Mouse (Mus musculus): Measurements from ENCODE around the gene 1810010H24Rik. TPM values are rescaled to one million over a fixed set of nuclear protein-coding genes. Genes with fewer than 3 reads are reported as not detected.

Gene 1810010H24Rik
- polyA plus RNA-seq, 1 experiment from 2014 or later = 5.6 TPM

- H3K4me2 ChIP-seq (replicated peaks) = peak overlapping the region; percentile 74
- peak overlapping the region; percentile 74 for H3K27ac ChIP-seq
- peak overlapping the region; percentile 63 for H3K4me3 ChIP-seq (replicated peaks)
- 68% methylated on average over 6 of the region's 6 CpGs for WGBS
- ATAC-seq = no peak
- H3K4me1 ChIP-seq (replicated peaks) = peaks cover 51% of the 10 kb centered on the region
- no peaks in the 10 kb centered on the region for H3K36me3 ChIP-seq
- peak overlapping the region; percentile 75 for H3K9ac ChIP-seq (replicated peaks)
- H3K27me3 ChIP-seq = no peaks in the 10 kb centered on the region
- no peaks in the 10 kb centered on the region for H3K9me3 ChIP-seq
These were observed 3.3 kb downstream of the 1810010H24Rik start for GRCm38 (mm10) chr11:107028754-107029153.

- H3K4me1 ChIP-seq (replicated peaks) = peaks cover 48% of the 10 kb centered on the region
- H3K4me3 ChIP-seq (replicated peaks) = no peak overlapping the region
- WGBS = 59% methylated on average over 19 of the region's 19 CpGs
- H3K27ac ChIP-seq = no peak overlapping the region
- no peak overlapping the region for H3K9ac ChIP-seq (replicated peaks)
- H3K36me3 ChIP-seq = no peaks in the 10 kb centered on the region
- H3K9me3 ChIP-seq = no peaks in the 10 kb centered on the region
- ATAC-seq = no peak
- H3K27me3 ChIP-seq = no peaks in the 10 kb centered on the region
- H3K4me2 ChIP-seq (replicated peaks) = no peak overlapping the region
These were observed 4.1 kb downstream of the 1810010H24Rik start for GRCm38 (mm10) chr11:107029536-107029935.

DNA sequence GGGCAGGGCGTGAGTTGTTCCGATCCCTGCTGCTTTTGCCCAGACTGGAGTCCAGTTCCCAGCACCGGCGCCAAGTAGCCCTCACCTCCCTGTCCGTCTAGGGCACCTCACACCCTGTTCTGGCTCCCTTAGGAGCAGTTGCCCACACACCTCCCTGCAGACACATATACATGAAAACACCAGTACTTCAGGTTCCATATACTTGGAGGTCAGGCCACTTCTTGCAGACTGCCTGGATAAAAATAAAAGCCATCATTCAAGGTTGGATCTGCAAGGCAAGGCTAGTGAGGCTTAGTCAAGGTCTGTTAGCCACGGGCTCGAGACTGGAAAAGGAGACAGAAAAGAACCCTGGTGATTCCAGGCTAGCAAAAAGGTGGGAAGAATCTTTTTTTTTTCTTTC is 6.2 kb downstream of the 1810010H24Rik start:
- H3K4me3 ChIP-seq (replicated peaks) = no peak overlapping the region
- no peaks in the 10 kb centered on the region for H3K27me3 ChIP-seq
- no peak overlapping the region for H3K4me2 ChIP-seq (replicated peaks)
- no peak overlapping the region for H3K27ac ChIP-seq
- ATAC-seq = no peak
- WGBS = 12% methylated on average over 7 of the region's 7 CpGs
- peaks cover 11% of the 10 kb centered on the region for H3K36me3 ChIP-seq
- H3K9ac ChIP-seq (replicated peaks) = no peak overlapping the region
- H3K4me1 ChIP-seq (replicated peaks) = peaks cover 27% of the 10 kb centered on the region
- no peaks in the 10 kb centered on the region for H3K9me3 ChIP-seq

- 91% methylated on average over 10 of the region's 10 CpGs for WGBS
- no peak overlapping the region for H3K27ac ChIP-seq
- peaks cover 12% of the 10 kb centered on the region; the same call in 1 of the 2 replicates for H3K4me1 ChIP-seq (replicated peaks)
- no peak overlapping the region for H3K4me2 ChIP-seq (replicated peaks)
- no peak overlapping the region for H3K4me3 ChIP-seq (replicated peaks)
- no peak for ATAC-seq
- H3K9me3 ChIP-seq = no peaks in the 10 kb centered on the region
- peaks cover 38% of the 10 kb centered on the region for H3K36me3 ChIP-seq
- no peak overlapping the region for H3K9ac ChIP-seq (replicated peaks)
- H3K27me3 ChIP-seq = no peaks in the 10 kb centered on the region
These were observed 8.8 kb downstream of the 1810010H24Rik start for GRCm38 (mm10) chr11:107034085-107034810.

- no peak overlapping the region for H3K9ac ChIP-seq (replicated peaks)
- no peaks in the 10 kb centered on the region for H3K27me3 ChIP-seq
- H3K27ac ChIP-seq = no peak overlapping the region
- WGBS = 96% methylated on average over 5 of the region's 5 CpGs
- H3K4me1 ChIP-seq (replicated peaks) = no peaks in the 10 kb centered on the region
- peaks cover 75% of the 10 kb centered on the region for H3K36me3 ChIP-seq
- no peak overlapping the region for H3K4me3 ChIP-seq (replicated peaks)
- H3K4me2 ChIP-seq (replicated peaks) = no peak overlapping the region
- H3K9me3 ChIP-seq = no peaks in the 10 kb centered on the region
- no peak for ATAC-seq
These were observed 13.9 kb downstream of the 1810010H24Rik start for GRCm38 (mm10) chr11:107039417-107039816.

GRCm38 (mm10) chr11:107041396-107041795 is 15.9 kb downstream of the 1810010H24Rik start:
- no peak overlapping the region for H3K9ac ChIP-seq (replicated peaks)
- H3K4me1 ChIP-seq (replicated peaks) = no peaks in the 10 kb centered on the region
- peaks cover 77% of the 10 kb centered on the region for H3K36me3 ChIP-seq
- no peak for ATAC-seq
- no peak overlapping the region for H3K4me2 ChIP-seq (replicated peaks)
- H3K9me3 ChIP-seq = no peaks in the 10 kb centered on the region
- H3K27ac ChIP-seq = no peak overlapping the region
- no peak overlapping the region for H3K4me3 ChIP-seq (replicated peaks)
- WGBS = 98% methylated on average over 3 of the region's 3 CpGs
- no peaks in the 10 kb centered on the region for H3K27me3 ChIP-seq

- no peak overlapping the region for H3K4me2 ChIP-seq (replicated peaks)
- no peak overlapping the region for H3K27ac ChIP-seq
- 96% methylated on average over 11 of the region's 11 CpGs for WGBS
- H3K4me3 ChIP-seq (replicated peaks) = no peak overlapping the region
- H3K9ac ChIP-seq (replicated peaks) = no peak overlapping the region
- H3K9me3 ChIP-seq = no peaks in the 10 kb centered on the region
- no peaks in the 10 kb centered on the region for H3K27me3 ChIP-seq
- ATAC-seq = no peak
- H3K36me3 ChIP-seq = peaks cover 71% of the 10 kb centered on the region
- no peaks in the 10 kb centered on the region for H3K4me1 ChIP-seq (replicated peaks)
These were observed 17.9 kb downstream of the 1810010H24Rik start for GRCm38 (mm10) chr11:107043361-107043760.

- no peak for ATAC-seq
- no peak overlapping the region for H3K9ac ChIP-seq (replicated peaks)
- H3K36me3 ChIP-seq = peaks cover 62% of the 10 kb centered on the region
- WGBS = 52% methylated on average over 5 of the region's 5 CpGs
- H3K27me3 ChIP-seq = no peaks in the 10 kb centered on the region
- H3K4me1 ChIP-seq (replicated peaks) = no peaks in the 10 kb centered on the region
- no peak overlapping the region for H3K4me2 ChIP-seq (replicated peaks)
- no peak overlapping the region for H3K4me3 ChIP-seq (replicated peaks)
- no peaks in the 10 kb centered on the region for H3K9me3 ChIP-seq
- no peak overlapping the region for H3K27ac ChIP-seq
These were observed 18.8 kb downstream of the 1810010H24Rik start for GRCm38 (mm10) chr11:107044321-107044720.

GRCm38 (mm10) chr11:107045546-107045945 is 20.1 kb downstream of the 1810010H24Rik start:
- peaks cover 50% of the 10 kb centered on the region for H3K36me3 ChIP-seq
- H3K9me3 ChIP-seq = no peaks in the 10 kb centered on the region
- no peak overlapping the region for H3K4me2 ChIP-seq (replicated peaks)
- no peaks in the 10 kb centered on the region for H3K4me1 ChIP-seq (replicated peaks)
- H3K27ac ChIP-seq = no peak overlapping the region
- WGBS = 95% methylated on average over 4 of the region's 4 CpGs
- ATAC-seq = no peak
- H3K9ac ChIP-seq (replicated peaks) = no peak overlapping the region
- H3K27me3 ChIP-seq = no peaks in the 10 kb centered on the region
- H3K4me3 ChIP-seq (replicated peaks) = no peak overlapping the region

- Histone ChIP-seq H3K4me2 (replicated peaks) (no peak overlapping the region), H3K9ac (replicated peaks) (no peak overlapping the region), H3K4me3 (replicated peaks) (no peak overlapping the region), H3K27ac (no peak overlapping the region), H3K4me1 (replicated peaks) (no peaks in the 10 kb centered on the region), H3K27me3 (no peaks in the 10 kb centered on the region), H3K36me3 (peaks cover 51% of the 10 kb centered on the region), H3K9me3 (no peaks in the 10 kb centered on the region)
- WGBS = 89% methylated on average over 15 of the region's 15 CpGs
- no peak for ATAC-seq
These were observed 21.5 kb downstream of the 1810010H24Rik start for GRCm38 (mm10) chr11:107046766-107047620.

- no peak overlapping the region for H3K4me2 ChIP-seq (replicated peaks)
- no peaks in the 10 kb centered on the region for H3K9me3 ChIP-seq
- H3K27ac ChIP-seq = no peak overlapping the region
- no peak overlapping the region for H3K9ac ChIP-seq (replicated peaks)
- H3K4me1 ChIP-seq (replicated peaks) = no peaks in the 10 kb centered on the region
- WGBS = 98% methylated on average over 6 of the region's 6 CpGs
- H3K36me3 ChIP-seq = peaks cover 88% of the 10 kb centered on the region
- no peak for ATAC-seq
- H3K4me3 ChIP-seq (replicated peaks) = no peak overlapping the region
- no peaks in the 10 kb centered on the region for H3K27me3 ChIP-seq
These were observed 29.4 kb downstream of the 1810010H24Rik start for GRCm38 (mm10) chr11:107054870-107055269.

- H3K4me2 ChIP-seq (replicated peaks) = no peak overlapping the region
- no peak overlapping the region for H3K9ac ChIP-seq (replicated peaks)
- ATAC-seq = no peak
- no peaks in the 10 kb centered on the region for H3K9me3 ChIP-seq
- no peaks in the 10 kb centered on the region for H3K4me1 ChIP-seq (replicated peaks)
- WGBS = 92% methylated on average over 6 of the region's 6 CpGs
- H3K27ac ChIP-seq = no peak overlapping the region
- H3K4me3 ChIP-seq (replicated peaks) = no peak overlapping the region
- peaks cover 99% of the 10 kb centered on the region for H3K36me3 ChIP-seq
- no peaks in the 10 kb centered on the region for H3K27me3 ChIP-seq
These were observed 31.9 kb downstream of the 1810010H24Rik start for GRCm38 (mm10) chr11:107057391-107057790.

Data from midbrain, embryonic 13.5 days (tissue).